Mouse (Mus musculus): ENCODE measurements around the gene Abi3. TPM values are rescaled to one million over a fixed set of nuclear protein-coding genes. Genes with fewer than 3 reads are reported as not detected.
A peak's percentile ranks its signal among the peaks of the same experiment; 100 is the strongest.

Abi3 gene
- polyA plus RNA-seq, 1 experiment from 2014 or later = 9.9 TPM

- Histone ChIP-seq H3K4me3 (replicated peaks; ENCODE audit: low read length) (no peak overlapping the region), H3K4me2 (ENCODE audit: low read depth, low read length) (no peak overlapping the region), H3K27me3 (ENCODE audit: control insufficient read depth, insufficient read depth, low read length) (no peaks in the 10 kb centered on the region), H3K9me3 (replicated peaks; ENCODE audit: control insufficient read depth, low read length) (peaks cover 8% of the 10 kb centered on the region; the same call in 1 of the 2 replicates), H3K4me1 (ENCODE audit: control insufficient read depth, insufficient read depth, low read length) (peaks cover 6% of the 10 kb centered on the region), H3K27ac (ENCODE audit: low read length) (no peak overlapping the region), H3K9ac (ENCODE audit: low read length) (no peak overlapping the region), H3K36me3 (ENCODE audit: control insufficient read depth, insufficient read depth, low read length) (no peaks in the 10 kb centered on the region)
- WGBS = 56% methylated on average over 5 of the region's 5 CpGs
- no peak for ATAC-seq (ENCODE audit: insufficient read depth, low FRiP score)
Observed at GRCm38 (mm10) chr11:95809603-95810002, 32.7 kb downstream of the Abi3 start.

GRCm38 (mm10) chr11:95808448-95809011 is 33.7 kb downstream of the Abi3 start:
- H3K9me3 ChIP-seq (replicated peaks; ENCODE audit: control insufficient read depth, low read length) = peaks cover 4% of the 10 kb centered on the region; the same call in 1 of the 2 replicates
- ATAC-seq (ENCODE audit: insufficient read depth, low FRiP score) = peak; percentile 85
- no peak overlapping the region for H3K9ac ChIP-seq (ENCODE audit: low read length)
- no peaks in the 10 kb centered on the region for H3K27me3 ChIP-seq (ENCODE audit: control insufficient read depth, insufficient read depth, low read length)
- no peak overlapping the region for H3K27ac ChIP-seq (ENCODE audit: low read length)
- 45% methylated on average over 5 of the region's 5 CpGs for WGBS
- no peak overlapping the region for H3K4me2 ChIP-seq (ENCODE audit: low read depth, low read length)
- no peak overlapping the region for H3K4me3 ChIP-seq (replicated peaks; ENCODE audit: low read length)
- no peaks in the 10 kb centered on the region for H3K36me3 ChIP-seq (ENCODE audit: control insufficient read depth, insufficient read depth, low read length)
- H3K4me1 ChIP-seq (ENCODE audit: control insufficient read depth, insufficient read depth, low read length) = peaks cover 6% of the 10 kb centered on the region

- H3K27ac ChIP-seq (ENCODE audit: low read length) = no peak overlapping the region
- 96% methylated on average over 5 of the region's 5 CpGs for WGBS
- H3K9me3 ChIP-seq (replicated peaks; ENCODE audit: control insufficient read depth, low read length) = peaks cover 4% of the 10 kb centered on the region; the same call in 1 of the 2 replicates
- peaks cover 6% of the 10 kb centered on the region for H3K4me1 ChIP-seq (ENCODE audit: control insufficient read depth, insufficient read depth, low read length)
- no peaks in the 10 kb centered on the region for H3K36me3 ChIP-seq (ENCODE audit: control insufficient read depth, insufficient read depth, low read length)
- no peak overlapping the region for H3K4me3 ChIP-seq (replicated peaks; ENCODE audit: low read length)
- H3K9ac ChIP-seq (ENCODE audit: low read length) = no peak overlapping the region
- no peaks in the 10 kb centered on the region for H3K27me3 ChIP-seq (ENCODE audit: control insufficient read depth, insufficient read depth, low read length)
- ATAC-seq (ENCODE audit: insufficient read depth, low FRiP score) = no peak
- H3K4me2 ChIP-seq (ENCODE audit: low read depth, low read length) = no peak overlapping the region
Observed at GRCm38 (mm10) chr11:95807884-95808283, 34.4 kb downstream of the Abi3 start.

GRCm38 (mm10) chr11:95805527-95805926 is 36.7 kb downstream of the Abi3 start:
- H3K4me3 ChIP-seq (replicated peaks; ENCODE audit: low read length) = no peak overlapping the region
- peak overlapping the region; percentile 30; the same call in 1 of the 2 replicates for H3K27ac ChIP-seq (ENCODE audit: low read length)
- peaks cover 4% of the 10 kb centered on the region; the same call in 1 of the 2 replicates for H3K9me3 ChIP-seq (replicated peaks; ENCODE audit: control insufficient read depth, low read length)
- H3K27me3 ChIP-seq (ENCODE audit: control insufficient read depth, insufficient read depth, low read length) = no peaks in the 10 kb centered on the region
- H3K4me1 ChIP-seq (ENCODE audit: control insufficient read depth, insufficient read depth, low read length) = peaks cover 10% of the 10 kb centered on the region
- peak; percentile 69 for ATAC-seq (ENCODE audit: insufficient read depth, low FRiP score)
- H3K9ac ChIP-seq (ENCODE audit: low read length) = no peak overlapping the region
- H3K4me2 ChIP-seq (ENCODE audit: low read depth, low read length) = no peak overlapping the region
- 28% methylated on average over 3 of the region's 3 CpGs for WGBS
- H3K36me3 ChIP-seq (ENCODE audit: control insufficient read depth, insufficient read depth, low read length) = no peaks in the 10 kb centered on the region

GRCm38 (mm10) chr11:95805010-95805409 is 37.3 kb downstream of the Abi3 start:
- no peak overlapping the region for H3K4me3 ChIP-seq (replicated peaks; ENCODE audit: low read length)
- peaks cover 4% of the 10 kb centered on the region; the same call in 1 of the 2 replicates for H3K9me3 ChIP-seq (replicated peaks; ENCODE audit: control insufficient read depth, low read length)
- peaks cover 15% of the 10 kb centered on the region for H3K4me1 ChIP-seq (ENCODE audit: control insufficient read depth, insufficient read depth, low read length)
- no peak overlapping the region for H3K4me2 ChIP-seq (ENCODE audit: low read depth, low read length)
- 64% methylated on average over 5 of the region's 5 CpGs for WGBS
- ATAC-seq (ENCODE audit: insufficient read depth, low FRiP score) = no peak
- H3K27me3 ChIP-seq (ENCODE audit: control insufficient read depth, insufficient read depth, low read length) = no peaks in the 10 kb centered on the region
- H3K36me3 ChIP-seq (ENCODE audit: control insufficient read depth, insufficient read depth, low read length) = no peaks in the 10 kb centered on the region
- H3K27ac ChIP-seq (ENCODE audit: low read length) = peak overlapping the region; percentile 30
- H3K9ac ChIP-seq (ENCODE audit: low read length) = no peak overlapping the region

- H3K27ac ChIP-seq (ENCODE audit: low read length) = no peak overlapping the region
- H3K9me3 ChIP-seq (replicated peaks; ENCODE audit: control insufficient read depth, low read length) = no peaks in the 10 kb centered on the region
- no peak for ATAC-seq (ENCODE audit: insufficient read depth, low FRiP score)
- no peak overlapping the region for H3K4me2 ChIP-seq (ENCODE audit: low read depth, low read length)
- no peak overlapping the region for H3K9ac ChIP-seq (ENCODE audit: low read length)
- peaks cover 14% of the 10 kb centered on the region for H3K27me3 ChIP-seq (ENCODE audit: control insufficient read depth, insufficient read depth, low read length)
- no peaks in the 10 kb centered on the region for H3K36me3 ChIP-seq (ENCODE audit: control insufficient read depth, insufficient read depth, low read length)
- no peak overlapping the region for H3K4me3 ChIP-seq (replicated peaks; ENCODE audit: low read length)
- peaks cover 5% of the 10 kb centered on the region for H3K4me1 ChIP-seq (ENCODE audit: control insufficient read depth, insufficient read depth, low read length)
- WGBS = 73% methylated on average over 5 of the region's 5 CpGs
Observed at GRCm38 (mm10) chr11:95795582-95795981, 46.7 kb downstream of the Abi3 start.

- Histone ChIP-seq H3K36me3 (ENCODE audit: control insufficient read depth, insufficient read depth, low read length) (no peaks in the 10 kb centered on the region), H3K27ac (ENCODE audit: low read length) (no peak overlapping the region), H3K27me3 (ENCODE audit: control insufficient read depth, insufficient read depth, low read length) (peaks cover 14% of the 10 kb centered on the region), H3K4me3 (replicated peaks; ENCODE audit: low read length) (no peak overlapping the region), H3K4me2 (ENCODE audit: low read depth, low read length) (no peak overlapping the region), H3K4me1 (ENCODE audit: control insufficient read depth, insufficient read depth, low read length) (no peaks in the 10 kb centered on the region; the same call in 1 of the 2 replicates), H3K9ac (ENCODE audit: low read length) (no peak overlapping the region), H3K9me3 (replicated peaks; ENCODE audit: control insufficient read depth, low read length) (no peaks in the 10 kb centered on the region)
- ATAC-seq (ENCODE audit: insufficient read depth, low FRiP score) = no peak
- 65% methylated on average over 5 of the region's 5 CpGs for WGBS
Observed at GRCm38 (mm10) chr11:95794201-95794600, 48.1 kb downstream of the Abi3 start.

- Histone ChIP-seq H3K4me3 (replicated peaks; ENCODE audit: low read length) (no peak overlapping the region), H3K4me2 (ENCODE audit: low read depth, low read length) (no peak overlapping the region), H3K4me1 (ENCODE audit: control insufficient read depth, insufficient read depth, low read length) (no peaks in the 10 kb centered on the region; the same call in 1 of the 2 replicates), H3K9ac (ENCODE audit: low read length) (no peak overlapping the region), H3K9me3 (replicated peaks; ENCODE audit: control insufficient read depth, low read length) (no peaks in the 10 kb centered on the region), H3K36me3 (ENCODE audit: control insufficient read depth, insufficient read depth, low read length) (no peaks in the 10 kb centered on the region), H3K27me3 (ENCODE audit: control insufficient read depth, insufficient read depth, low read length) (peaks cover 13% of the 10 kb centered on the region), H3K27ac (ENCODE audit: low read length) (no peak overlapping the region)
- ATAC-seq (ENCODE audit: insufficient read depth, low FRiP score) = no peak
- 91% methylated on average over 8 of the region's 8 CpGs for WGBS
Observed at GRCm38 (mm10) chr11:95792950-95793509, 49.2 kb downstream of the Abi3 start.

GRCm38 (mm10) chr11:95791787-95792186 is 50.5 kb downstream of the Abi3 start:
- Histone ChIP-seq H3K4me2 (ENCODE audit: low read depth, low read length) (no peak overlapping the region), H3K4me1 (ENCODE audit: control insufficient read depth, insufficient read depth, low read length) (no peaks in the 10 kb centered on the region; the same call in 1 of the 2 replicates), H3K27ac (ENCODE audit: low read length) (no peak overlapping the region), H3K27me3 (ENCODE audit: control insufficient read depth, insufficient read depth, low read length) (peaks cover 4% of the 10 kb centered on the region; the same call in 1 of the 2 replicates), H3K36me3 (ENCODE audit: control insufficient read depth, insufficient read depth, low read length) (no peaks in the 10 kb centered on the region), H3K9ac (ENCODE audit: low read length) (no peak overlapping the region), H3K9me3 (replicated peaks; ENCODE audit: control insufficient read depth, low read length) (no peaks in the 10 kb centered on the region), H3K4me3 (replicated peaks; ENCODE audit: low read length) (no peak overlapping the region)
- WGBS = 82% methylated on average over 13 of the region's 13 CpGs
- ATAC-seq (ENCODE audit: insufficient read depth, low FRiP score) = no peak

Measured in stomach, embryonic 16.5 days (tissue).